Mouse (Mus musculus): ENCODE data around the gene Nacad. TPM values are rescaled to one million over a fixed set of nuclear protein-coding genes. Genes with fewer than 3 reads are reported as not detected.
"Not testable (repeated sequence)": the region's sequence is repeated elsewhere in the genome, so short reads cannot be mapped to it uniquely, and the experiment has no call there.

The Nacad gene
- total RNA-seq (2021): 1 to 10 TPM in 1 of 2 experiments, under 1 TPM in 1; 0.92 to 1.0 TPM

DNA sequence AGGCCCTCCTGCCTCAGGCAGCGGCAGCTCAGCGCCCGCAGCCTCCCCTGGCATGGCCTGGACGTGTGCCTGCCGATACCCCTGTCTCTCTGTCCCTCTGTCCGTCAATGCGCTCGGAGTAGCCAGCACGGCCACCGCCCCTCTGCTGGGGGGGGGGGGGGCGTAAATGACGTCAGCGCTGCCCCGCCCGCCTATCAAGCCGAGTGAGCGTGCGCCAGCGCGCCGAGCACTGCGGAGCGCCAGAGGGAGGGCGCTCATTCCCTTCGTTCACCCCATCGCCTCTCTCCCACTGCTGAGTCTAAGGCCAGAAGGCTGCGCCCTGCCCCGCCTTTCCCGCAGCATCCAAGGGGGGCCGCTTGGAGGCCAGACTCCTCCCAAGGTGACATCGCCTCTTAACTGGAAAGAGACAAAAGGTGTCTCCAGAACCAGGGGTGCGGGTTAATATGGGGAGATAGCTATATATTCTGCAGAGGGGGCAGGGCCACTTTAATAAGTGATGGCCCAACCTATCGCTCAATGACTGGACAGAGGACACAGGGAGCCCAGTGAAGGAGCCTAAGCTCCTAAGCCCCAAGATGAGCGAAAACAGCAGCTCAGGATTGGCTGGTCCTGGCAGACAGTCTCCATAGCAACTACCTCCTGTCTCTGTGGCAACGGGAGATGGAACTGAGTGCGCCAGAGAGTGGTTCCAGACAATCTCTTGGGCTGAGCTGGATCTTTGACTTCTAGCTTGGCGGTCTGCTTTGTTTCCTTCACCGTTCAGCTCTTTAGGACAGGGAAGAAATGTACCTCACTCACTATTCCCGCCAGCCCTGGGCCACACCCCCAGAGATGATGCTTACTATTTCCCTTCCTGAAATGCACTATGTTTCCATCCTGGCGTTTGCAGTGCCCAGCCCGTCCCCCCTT is at the start of gene Nacad:
Gene Nacad, minus strand, starts transcription at position 563 of the 909 bp plus-strand sequence.
- no peak for DNase-seq
- intact Hi-C loops (cut with DNase I): no loop called here

DNA sequence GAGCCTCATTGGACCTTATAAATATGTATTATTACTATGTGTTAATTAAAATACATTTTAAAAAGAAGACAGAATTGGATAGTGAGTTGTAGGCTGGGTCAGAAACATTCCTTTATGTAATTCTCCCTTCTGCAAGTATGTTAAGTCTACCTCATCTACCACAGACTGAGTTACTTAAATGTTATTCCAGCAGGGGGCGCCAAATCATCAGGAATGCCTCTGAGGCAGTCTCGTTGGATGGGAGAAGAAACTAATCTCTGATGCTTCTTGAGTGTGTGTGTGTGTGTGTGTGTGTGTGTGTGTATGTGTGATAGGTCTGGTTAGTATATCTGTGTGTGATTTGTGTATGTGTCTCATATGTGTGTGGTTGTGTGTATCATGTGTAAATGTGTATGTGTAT is 49.0 kb upstream of the Nacad start:
- intact Hi-C loops (cut with DNase I): loop anchor here (1.0 to 5.0 kb wide), 6 partner anchors 42 to 1752 kb away; no protein-coding TSS in a partner anchor
- peak; percentile 77 to 83 for DNase-seq

DNA sequence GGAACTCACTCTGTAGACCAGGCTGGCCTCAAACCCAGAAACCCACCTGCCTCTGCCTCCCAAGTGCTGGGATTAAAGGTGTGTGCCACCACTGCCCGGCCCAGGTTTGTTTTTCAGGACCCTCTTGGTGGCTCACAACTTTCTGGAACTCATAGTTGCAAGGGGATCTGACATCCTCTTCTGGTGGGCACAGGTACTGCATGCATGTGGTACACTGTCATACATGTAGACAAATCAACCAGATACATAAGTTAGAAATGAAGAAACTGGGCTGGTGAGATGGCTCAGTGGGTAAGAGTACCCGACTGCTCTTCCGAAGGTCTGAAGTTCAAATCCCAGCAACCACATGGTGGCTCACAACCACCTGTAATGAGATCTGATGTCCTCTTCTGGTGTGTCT is 47.1 kb upstream of the Nacad start:
- intact Hi-C loops (cut with DNase I); DNase-seq: not testable (repeated sequence)

DNA sequence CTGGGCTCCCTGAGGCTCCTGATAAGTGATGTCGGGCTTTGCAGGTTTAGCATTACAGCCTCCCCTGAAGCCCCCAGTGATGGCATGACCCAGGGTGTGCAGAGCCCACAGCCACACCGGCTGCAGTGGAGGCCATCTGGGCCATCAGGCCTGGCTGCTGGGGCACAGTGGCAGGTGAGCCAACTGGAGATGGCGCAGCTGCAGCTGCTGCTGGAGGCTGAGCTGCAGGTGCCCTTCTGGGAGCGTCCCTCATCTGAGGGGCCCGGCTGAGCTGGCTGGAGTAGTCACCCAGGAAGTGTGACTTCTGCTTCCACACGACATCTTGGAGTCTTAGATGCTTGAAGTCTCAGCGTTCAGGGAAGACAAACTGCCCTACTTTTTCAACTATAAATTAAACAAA is 44.7 kb upstream of the Nacad start:
- no peak for DNase-seq
- intact Hi-C loops (cut with DNase I): no loop called here

DNA sequence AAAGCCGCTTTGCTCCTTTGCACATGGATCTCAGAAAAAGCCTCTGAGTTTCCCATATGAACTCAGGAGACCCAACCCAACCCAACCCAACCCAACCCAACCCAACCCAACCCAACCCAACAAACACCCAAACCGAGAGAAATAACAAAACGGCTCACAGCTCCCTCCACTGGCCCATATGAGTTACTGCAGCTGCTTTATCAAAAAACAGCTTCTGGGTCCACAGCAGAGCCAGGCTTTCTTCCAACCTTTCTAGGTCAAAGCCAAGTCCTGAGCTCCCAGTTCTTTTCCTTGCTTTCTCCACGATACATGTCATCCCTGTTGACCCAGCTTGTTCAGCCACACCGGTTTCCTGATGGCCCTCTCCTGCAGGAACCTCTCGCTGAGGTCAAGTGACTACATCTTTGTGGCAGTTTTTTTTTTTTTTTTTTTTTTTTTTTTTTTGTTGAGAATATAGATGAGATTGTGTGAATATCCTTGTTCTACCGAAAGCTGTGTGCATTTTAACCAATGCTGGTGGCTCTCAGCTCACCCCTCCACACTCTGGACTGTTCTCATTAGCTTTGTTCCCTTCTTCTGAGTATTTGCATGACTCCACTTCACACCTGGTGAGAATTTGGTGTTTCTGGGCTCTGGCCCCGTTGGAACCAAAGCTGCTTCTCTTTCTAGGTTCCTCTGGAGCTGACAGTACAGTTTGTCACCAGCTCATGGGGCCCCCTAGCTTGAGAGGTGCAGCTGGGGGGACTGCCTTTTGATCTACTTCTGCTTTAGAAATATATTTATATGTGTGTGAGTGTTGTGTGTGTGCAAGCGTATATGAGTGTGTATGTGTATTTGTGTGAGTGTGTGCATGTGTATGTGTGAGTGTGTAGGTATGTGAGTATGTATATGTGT is 42.2 kb upstream of the Nacad start:
- intact Hi-C loops (cut with DNase I): no loop called here
- DNase-seq: no peak

DNA sequence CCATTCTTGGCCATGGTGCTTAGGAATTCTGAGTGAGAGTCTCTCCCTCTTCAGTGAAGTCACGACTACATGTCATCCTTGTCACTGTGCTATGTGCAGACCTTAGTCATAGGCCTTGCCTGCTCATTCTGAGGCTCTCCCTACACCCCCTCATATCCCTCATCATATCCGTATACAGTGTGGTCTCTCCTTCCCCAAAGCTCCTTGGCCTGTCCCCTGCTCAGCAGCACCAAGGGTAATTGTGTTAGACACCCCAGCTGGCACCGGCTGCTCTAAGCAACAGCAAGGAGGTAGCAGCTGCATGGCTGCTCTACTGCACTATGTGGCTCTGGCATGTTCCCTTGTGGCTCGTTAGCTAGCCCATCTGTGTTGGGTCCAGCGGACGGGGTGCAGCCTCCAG is 38.7 kb upstream of the Nacad start:
- intact Hi-C loops (cut with DNase I): no loop called here
- no peak for DNase-seq

DNA sequence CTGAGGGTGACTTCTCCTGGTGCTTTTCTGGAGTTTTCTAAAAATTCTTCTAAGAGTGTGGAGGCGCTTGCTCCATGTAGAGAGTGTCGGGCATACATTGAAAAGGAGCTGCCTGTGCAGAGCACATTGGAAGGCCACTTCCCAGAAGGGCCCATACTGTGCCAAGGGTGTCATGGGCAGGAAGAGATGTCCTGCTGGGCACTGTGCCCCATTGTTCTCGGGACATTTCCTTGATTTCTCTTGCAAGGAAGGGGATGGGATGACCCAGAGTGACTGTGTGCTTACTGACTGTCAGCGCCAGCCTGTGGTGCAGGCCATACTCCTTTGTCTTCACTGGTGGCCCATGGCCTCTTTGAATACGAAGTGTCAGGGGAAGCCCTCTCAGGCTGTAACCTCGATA is 33.2 kb upstream of the Nacad start:
- no peak for DNase-seq

DNA sequence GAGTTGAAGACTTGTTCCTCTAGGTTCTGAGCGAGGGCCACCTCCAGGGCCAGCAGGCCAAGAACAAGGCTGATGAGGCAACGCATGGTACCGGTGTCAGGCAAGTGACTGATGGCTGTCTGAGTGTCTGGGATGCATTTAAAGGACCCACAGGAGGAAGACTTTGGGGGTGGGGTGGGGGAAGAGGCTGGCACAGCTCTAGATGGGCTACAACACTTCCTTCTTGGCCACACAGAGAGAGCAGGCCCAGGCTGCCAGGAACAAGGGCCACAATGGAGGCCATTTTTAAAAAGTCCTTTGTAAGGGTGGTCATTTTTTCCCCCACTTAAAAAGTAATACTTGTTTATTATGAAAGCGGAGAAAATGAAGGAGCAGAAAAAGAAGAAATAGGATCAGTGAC is 32.7 kb upstream of the Nacad start, which contains the start of gene Wap:
Gene Wap, minus strand, starts transcription at position 101 of the 400 bp plus-strand sequence.
- intact Hi-C loops (cut with DNase I): no loop called here
- DNase-seq: no peak

More for the DNA sequence above, 33.2 kb upstream of the Nacad start:
- intact Hi-C loops (cut with DNase I): no loop called here

DNA sequence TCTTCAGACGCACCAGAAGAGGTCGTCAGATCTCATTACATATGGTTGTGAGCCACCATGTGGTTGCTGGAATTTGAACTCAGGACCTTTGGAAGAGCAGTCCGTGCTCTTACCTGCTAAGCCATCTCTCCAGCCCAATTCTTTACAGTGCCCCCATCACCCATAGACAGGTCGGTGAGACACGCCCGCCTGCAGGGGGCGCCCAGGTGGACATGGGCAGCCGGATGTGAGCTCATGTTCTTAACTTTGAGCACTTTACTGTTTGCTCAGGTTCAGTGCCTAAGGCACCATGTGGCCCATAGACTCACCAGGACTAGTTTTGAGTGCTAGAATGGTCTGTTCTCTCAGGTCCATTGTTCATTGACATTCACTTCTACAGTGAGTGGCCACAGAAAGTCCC is 30.3 kb upstream of the Nacad start:
- intact Hi-C loops (cut with DNase I): no loop called here

DNA sequence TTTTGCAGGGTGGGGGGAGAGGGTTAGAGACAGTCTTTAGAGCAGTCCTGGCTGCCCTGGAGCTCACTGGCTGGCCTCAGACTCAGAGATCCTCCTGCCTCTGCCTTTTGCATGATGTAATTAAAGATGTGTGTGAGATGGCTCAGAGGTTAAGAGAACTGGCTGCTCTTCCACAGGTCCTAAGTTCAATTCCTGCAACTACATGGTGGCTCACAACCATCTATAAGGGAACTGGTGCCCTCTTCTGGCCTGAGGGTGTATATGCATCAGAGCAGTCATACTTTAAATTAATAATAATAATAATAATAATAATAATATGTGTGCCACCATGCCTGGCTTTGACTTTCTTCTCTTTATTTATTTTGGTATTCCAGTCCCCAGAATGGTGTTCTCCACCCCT is 23.8 kb upstream of the Nacad start:
- peak; percentile 29 to 31 for DNase-seq
- intact Hi-C loops (cut with DNase I): loop anchor here (5.0 kb wide), 3 partner anchors 102 to 262 kb away; partner anchors contain the start of gene Purb

More for the DNA sequence above, 30.3 kb upstream of the Nacad start:
- DNase-seq: no peak

DNA sequence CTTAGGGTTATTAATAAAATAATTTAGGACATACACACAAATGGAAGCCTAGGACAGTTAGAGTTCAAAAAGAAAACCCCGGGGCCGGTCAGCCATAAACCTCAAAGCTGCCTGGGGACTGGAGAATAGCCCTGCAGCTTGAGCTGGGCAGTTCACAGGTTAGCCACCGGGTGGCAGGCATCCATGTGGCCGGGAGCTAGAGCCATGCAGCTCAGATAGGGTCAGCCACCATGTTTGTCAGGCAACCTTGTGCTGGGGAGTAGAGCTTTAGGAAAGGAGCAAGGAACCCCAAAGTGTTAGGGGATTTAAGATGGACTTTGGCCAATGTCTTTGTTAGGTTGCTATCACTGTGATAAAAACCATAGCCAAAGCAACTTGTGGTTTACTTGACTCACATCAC is 22.7 kb upstream of the Nacad start:
- peak; percentile 33 to 39 for DNase-seq
- intact Hi-C loops (cut with DNase I): loop anchor here (5.0 kb wide), 3 partner anchors 101 to 261 kb away; partner anchors contain the start of gene Purb

DNA sequence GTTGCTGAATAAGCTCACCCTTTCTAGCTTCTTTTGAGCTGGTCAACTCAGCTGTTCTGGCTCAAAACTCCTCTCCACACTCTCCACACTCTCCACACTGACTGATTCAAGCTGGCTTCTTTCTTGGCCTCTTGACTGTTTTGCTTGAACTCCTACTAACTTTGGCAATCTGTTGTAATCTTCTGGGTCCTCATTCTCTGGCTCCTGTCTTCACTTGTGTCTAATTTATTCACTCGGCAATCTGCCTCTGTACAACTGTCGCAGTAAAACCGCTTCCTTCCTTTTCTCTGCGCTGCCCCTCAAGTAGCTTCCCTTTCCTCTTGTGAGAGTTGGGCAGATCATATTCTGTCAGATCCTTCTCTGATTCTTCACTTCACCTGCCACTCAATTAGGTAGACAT is 21.9 kb upstream of the Nacad start:
- DNase-seq: no peak

DNA sequence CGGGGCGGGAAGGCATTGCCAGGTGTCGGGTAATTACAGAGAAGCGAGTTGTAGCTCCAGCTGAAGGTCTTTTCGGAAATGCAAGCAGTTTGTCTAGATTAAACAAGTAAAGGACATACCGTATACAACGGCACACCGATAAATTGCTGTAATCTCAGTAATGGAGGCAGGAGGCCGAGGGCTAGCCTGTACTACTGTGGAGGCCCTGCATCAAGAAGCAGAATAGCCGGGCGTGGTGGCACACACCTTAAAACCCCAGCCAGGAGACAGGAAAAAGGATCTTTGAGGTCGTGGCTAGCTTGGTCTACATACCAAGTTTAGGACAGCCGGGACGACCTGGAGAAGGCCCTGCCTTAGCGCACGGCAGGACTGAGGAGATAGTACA is 20.5 kb upstream of the Nacad start:
- DNase-seq: no peak
- intact Hi-C loops (cut with DNase I): loop anchor here (1.0 to 5.0 kb wide), 4 partner anchors 80 to 259 kb away; partner anchors contain the start of genes Ccm2 and Purb

More for the DNA sequence above, 21.9 kb upstream of the Nacad start:
- intact Hi-C loops (cut with DNase I): loop anchor here (5.0 kb wide), 3 partner anchors 100 to 260 kb away; partner anchors contain the start of gene Purb

DNA sequence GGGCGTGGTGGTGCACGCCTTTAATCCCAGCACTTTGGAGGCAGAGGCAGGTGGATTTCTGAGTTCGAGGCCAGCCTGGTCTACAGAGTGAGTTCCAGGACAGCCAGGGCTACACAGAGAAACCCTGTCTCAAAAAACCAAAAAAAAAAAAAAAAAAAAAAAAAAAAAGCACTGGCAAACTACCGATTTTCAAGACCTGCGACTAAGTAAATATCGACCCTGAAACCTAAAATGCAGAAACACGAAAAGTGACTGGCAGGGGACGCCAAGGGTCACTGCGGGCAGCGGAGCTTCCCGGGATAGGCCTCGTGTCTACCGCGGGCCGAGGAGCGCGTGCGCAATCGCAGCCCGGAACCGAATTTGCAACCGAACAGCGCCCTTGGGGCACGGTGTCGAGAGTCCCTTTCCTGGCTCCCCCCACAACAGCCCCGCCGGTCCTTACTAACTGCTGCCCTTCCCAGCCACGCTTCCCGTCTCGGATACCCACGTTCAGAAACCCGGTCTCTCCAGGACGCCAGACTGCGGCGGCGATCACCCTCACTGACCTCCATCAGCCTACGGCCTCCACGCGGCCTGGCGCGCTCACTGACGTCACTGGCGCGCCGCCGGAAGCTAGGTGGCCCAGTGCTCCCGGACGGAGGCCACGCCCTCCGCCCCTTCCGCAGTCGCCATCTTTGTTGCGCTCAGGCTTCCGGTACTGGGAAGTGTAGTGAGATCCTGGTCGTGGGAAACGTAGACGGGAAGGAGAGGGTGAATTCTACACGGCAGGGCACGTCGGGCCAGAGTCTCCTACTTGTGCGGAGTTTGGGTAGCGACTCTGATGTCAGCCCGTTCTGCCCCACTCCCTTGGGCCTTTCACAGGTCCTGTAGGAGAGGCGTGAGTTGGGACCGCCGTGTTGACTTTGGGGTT is 19.9 kb upstream of the Nacad start, which contains the start of gene Tbrg4:
Gene Tbrg4, minus strand, starts transcription at position 590 of the 910 bp plus-strand sequence.
- intact Hi-C loops (cut with DNase I): loop anchor here (1.0 to 5.0 kb wide), 4 partner anchors 79 to 258 kb away; partner anchors contain the start of genes Ccm2 and Purb
- peak; percentile 93 to 96 for DNase-seq

DNA sequence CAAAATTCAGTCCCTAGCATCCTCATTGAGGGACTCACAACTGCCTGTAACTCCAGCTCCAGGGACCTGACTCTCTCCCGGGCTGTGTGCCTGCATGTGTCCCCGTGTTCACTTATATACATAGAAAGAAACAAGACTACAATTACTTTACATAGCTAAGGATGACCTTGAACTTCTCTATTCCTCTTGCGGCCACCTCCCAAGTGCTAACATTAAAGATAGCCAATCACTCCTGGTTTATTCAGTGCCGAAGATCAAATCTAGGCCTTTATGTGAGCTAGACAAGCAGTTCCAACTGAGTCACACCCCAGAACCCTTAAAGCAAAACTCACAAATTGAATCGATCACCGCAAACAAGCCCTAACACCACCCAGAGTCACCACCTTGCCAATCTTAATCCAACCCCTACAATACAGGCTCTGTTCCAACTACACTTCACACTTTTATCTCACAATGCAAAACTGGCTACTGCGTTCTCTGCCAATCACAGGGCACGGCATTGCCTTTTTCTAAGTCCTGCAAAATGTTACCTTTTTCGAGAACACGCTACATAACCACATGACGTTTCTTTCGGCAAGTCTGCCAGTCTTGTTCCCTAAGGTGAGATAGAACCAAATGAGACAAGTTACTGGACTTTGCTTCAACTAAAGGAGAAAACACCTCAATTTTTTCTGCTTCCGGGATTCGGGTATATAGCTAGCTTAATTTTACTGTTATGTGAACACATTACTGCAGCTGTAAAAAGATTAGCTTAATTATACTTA is 18.9 kb upstream of the Nacad start:
- DNase-seq: no peak
- intact Hi-C loops (cut with DNase I): loop anchor here (5.0 kb wide), 3 partner anchors 98 to 258 kb away; partner anchors contain the start of gene Purb

DNA sequence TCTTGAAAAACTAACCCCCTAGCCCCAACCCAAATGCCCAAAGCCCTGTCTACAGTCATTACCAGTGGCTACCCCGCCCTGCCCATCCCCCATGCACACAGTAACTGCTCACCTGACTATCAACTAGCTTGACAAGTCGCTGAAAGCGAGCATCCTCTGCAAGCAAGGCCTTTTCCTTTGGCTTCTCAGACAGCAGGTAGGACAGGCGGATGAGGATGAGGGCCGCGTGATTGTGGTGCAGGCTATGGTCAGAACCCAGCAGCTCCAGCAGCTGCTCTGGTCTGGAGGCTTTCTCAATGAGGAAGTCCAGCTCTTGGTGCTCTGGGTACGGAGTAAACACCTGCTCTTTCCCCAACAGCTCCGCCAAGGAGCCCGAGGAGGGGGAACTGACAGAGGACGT is 17.9 kb upstream of the Nacad start:
- intact Hi-C loops (cut with DNase I): no loop called here
- no peak for DNase-seq

DNA sequence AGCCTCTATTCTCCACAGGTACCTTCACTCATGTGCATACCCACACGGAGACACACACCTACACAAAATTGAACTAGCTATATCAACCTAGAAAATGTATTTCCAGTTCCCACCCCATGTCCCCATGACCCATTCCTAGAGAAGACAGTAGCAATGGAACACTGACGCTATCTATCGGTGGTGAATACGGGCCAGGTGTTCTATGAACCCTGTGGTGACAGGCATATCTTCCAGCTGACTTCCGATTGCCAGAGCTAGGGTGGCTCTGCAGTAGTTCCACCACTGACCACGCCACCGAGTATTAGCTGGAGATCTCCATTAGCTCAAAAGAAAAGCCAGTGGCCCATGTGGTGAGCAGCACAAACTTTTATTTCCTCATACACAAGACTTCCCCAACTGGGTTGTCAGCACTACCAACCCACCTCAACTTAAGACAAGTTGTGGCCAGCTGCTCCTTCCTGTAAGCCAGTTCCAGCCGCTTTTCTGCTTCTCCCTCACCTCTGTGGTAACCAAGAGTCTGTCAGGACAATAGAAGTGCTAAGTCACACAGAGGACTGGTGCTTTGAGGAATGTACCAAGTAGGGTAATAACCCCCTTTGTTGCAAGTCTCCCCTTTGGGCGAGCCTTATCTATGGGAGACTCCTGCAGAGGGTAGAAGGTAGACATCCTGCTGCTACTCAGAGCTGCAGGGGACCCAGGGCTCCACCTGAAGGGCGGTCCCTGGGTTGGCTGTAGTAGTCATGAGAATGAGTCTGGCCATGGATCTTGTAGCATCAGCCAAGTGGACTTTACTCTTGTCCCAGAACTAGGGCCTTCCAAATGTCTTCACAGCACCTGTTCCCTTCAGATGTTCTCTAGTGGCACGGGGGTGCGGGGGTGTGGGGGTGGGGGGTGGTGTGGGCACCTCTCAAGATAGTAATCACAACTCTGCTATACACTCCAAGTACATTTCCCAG is 9.7 kb upstream of the Nacad start:
- intact Hi-C loops (cut with DNase I): no loop called here
- DNase-seq: no peak
